Mouse (Mus musculus) neural tube, embryonic 11.5 days (tissue): Measurements from ENCODE around the gene Sema4g. TPM values are rescaled to one million over a fixed set of nuclear protein-coding genes. Genes with fewer than 3 reads are reported as not detected.
A peak's percentile ranks its signal among the peaks of the same experiment; 100 is the strongest.

ENCODE experiments used
- ATAC-seq: fragments of 200-750 bp; cut with Nextera tagmentation; 2 replicates; pipeline ENCODE4 v1.8.0; 2017; ENCODE audit warnings: moderate number of reproducible peaks, mild to moderate bottlenecking, moderate TSS enrichment, moderate library complexity; ENCODE audit not compliant: insufficient read depth, low FRiP score, low TSS enrichment
- DNase-seq: peaks from one replicate; pipeline ENCODE4 v3.0.0-alpha.2; 2015; ENCODE audit warnings: low spot score
- H3K27ac ChIP-seq: fragments of 300-500 bp; sonication (generic); 2 replicates; pipeline ENCODE4 v1.5.1; 2014; ENCODE audit warnings: low read depth, mild to moderate bottlenecking, low read length
- H3K27me3 ChIP-seq: fragments of 300-500 bp; sonication (generic); 2 replicates; pipeline ENCODE4 v1.6.1; 2014; ENCODE audit warnings: mild to moderate bottlenecking, low read length, mixed read lengths; ENCODE audit not compliant: control insufficient read depth, insufficient read depth
- H3K36me3 ChIP-seq: fragments of 300-500 bp; sonication (generic); 2 replicates; pipeline ENCODE4 v1.6.1; 2014; ENCODE audit warnings: mild to moderate bottlenecking, low read length, moderate library complexity, mixed read lengths; ENCODE audit not compliant: control insufficient read depth, insufficient read depth
- H3K4me1 ChIP-seq: fragments of 300-500 bp; sonication (generic); 2 replicates; pipeline ENCODE4 v1.6.1; 2014; ENCODE audit warnings: low read length, mixed read lengths; ENCODE audit not compliant: control insufficient read depth, insufficient read depth
- H3K4me2 ChIP-seq: fragments of 300-500 bp; sonication (generic); 2 replicates; pipeline ENCODE4 v1.6.1; 2014; ENCODE audit warnings: low read depth, mild to moderate bottlenecking, moderate library complexity
- H3K4me3 ChIP-seq: fragments of 300-500 bp; sonication (generic); 2 replicates; pipeline ENCODE4 v1.5.1; 2014; ENCODE audit warnings: low read depth, low read length
- H3K9ac ChIP-seq: fragments of 300-500 bp; sonication (generic); 2 replicates; pipeline ENCODE4 v1.6.1; 2014; ENCODE audit warnings: mild to moderate bottlenecking, low read length
- H3K9me3 ChIP-seq: fragments of 300-500 bp; sonication (generic); 2 replicates; pipeline ENCODE4 v1.6.1; 2016; ENCODE audit warnings: low read length; ENCODE audit not compliant: control insufficient read depth
- WGBS: fragments of 180-500 bp; shearing (Covaris S2); extraction: QIAGEN DNeasy Blood & Tissue Kit; methylation state at CpG from one replicate; pipeline ENCODE4 v1.1.7; 2014; 5-methylcytosine and 5-hydroxymethylcytosine counted together
- polyA plus RNA-seq: library from polyadenylated mRNA; unstranded; fragments of >200 nt; fragmentation: Nextera tagmentation; extraction: Ambion mirVana; gene quantifications from 2 replicates; pipeline ENCODE4 v1.2.1, GENCODE M21; 2014

Gene Sema4g
- polyA plus RNA-seq, 1 experiment from 2014 or later: 6.6 TPM

- peak within 1 kb of the TSS; percentile 73 for H3K4me2 ChIP-seq
- DNase-seq: peak; percentile 81
- peak; percentile 81 for ATAC-seq
- peak within 1 kb of the TSS; percentile 42; the same call in 1 of the 2 replicates for H3K27ac ChIP-seq
- no peaks in the 10 kb centered on the region for H3K36me3 ChIP-seq
- WGBS: under 1% methylated on average over 25 of the region's 26 CpGs
- H3K9ac ChIP-seq: peak within 1 kb of the TSS; percentile 56
- no peaks in the 10 kb centered on the region for H3K9me3 ChIP-seq
- H3K4me1 ChIP-seq: peaks cover 5% of the 10 kb centered on the region
- H3K27me3 ChIP-seq: peaks cover 20% of the 10 kb centered on the region
- peak within 1 kb of the TSS; percentile 41 for H3K4me3 ChIP-seq
These were observed 58.6 kb downstream of the Sema4g start, which contains the start of gene Sfxn3 for GRCm38 (mm10) chr19:45047417-45047934. Gene Sfxn3 (plus strand): TSS chr19:45047503.

GRCm38 (mm10) chr19:45047935-45048643 lies 59.2 kb downstream of the Sema4g start:
- no peak for DNase-seq
- 60% methylated on average over 11 of the region's 11 CpGs for WGBS

GRCm38 (mm10) chr19:45048644-45049365 lies 59.9 kb downstream of the Sema4g start:
- WGBS: 83% methylated on average over 12 of the region's 12 CpGs
- H3K4me3 ChIP-seq: no peak overlapping the region; the same call in 1 of the 2 replicates
- no peak overlapping the region for H3K9ac ChIP-seq
- peaks cover 5% of the 10 kb centered on the region for H3K4me1 ChIP-seq
- ATAC-seq (no peak), DNase-seq (no peak)
- H3K4me2 ChIP-seq: peak overlapping the region; percentile 73; the same call in 1 of the 2 replicates
- no peak overlapping the region for H3K27ac ChIP-seq
- H3K36me3 ChIP-seq: no peaks in the 10 kb centered on the region
- peaks cover 20% of the 10 kb centered on the region for H3K27me3 ChIP-seq
- no peaks in the 10 kb centered on the region for H3K9me3 ChIP-seq

More at GRCm38 (mm10) chr19:45047935-45048643, 59.2 kb downstream of the Sema4g start:
- ATAC-seq: peak; percentile 36
- Histone ChIP-seq H3K4me3 (peak overlapping the region; percentile 41), H3K36me3 (no peaks in the 10 kb centered on the region), H3K27ac (0 out of 2 replicates have a peak overlapping the region, but pooled peaks have one; percentile 42), H3K27me3 (peaks cover 20% of the 10 kb centered on the region), H3K4me1 (peaks cover 5% of the 10 kb centered on the region), H3K4me2 (peak overlapping the region; percentile 73), H3K9ac (peak overlapping the region; percentile 56), H3K9me3 (no peaks in the 10 kb centered on the region)

GRCm38 (mm10) chr19:45049523-45049922 lies 60.6 kb downstream of the Sema4g start:
- Histone ChIP-seq H3K4me1 (peaks cover 5% of the 10 kb centered on the region), H3K4me2 (no peak overlapping the region), H3K27ac (no peak overlapping the region), H3K9ac (no peak overlapping the region), H3K27me3 (peaks cover 17% of the 10 kb centered on the region), H3K4me3 (no peak overlapping the region), H3K36me3 (no peaks in the 10 kb centered on the region), H3K9me3 (no peaks in the 10 kb centered on the region)
- DNase-seq: no peak
- no peak for ATAC-seq
- 87% methylated on average over 9 of the region's 9 CpGs for WGBS

Other genes starting within 250 kb of the Sema4g start
- 7.4 and 8.0 TPM in 2 replicates for gene Pax2, start 233.1 kb upstream of the Sema4g start, polyA plus RNA-seq
- gene Slf2, start 58.0 kb upstream of the Sema4g start, polyA plus RNA-seq: 46.4 and 53.6 TPM in 2 replicates
- 16.0 and 16.5 TPM in 2 replicates for gene Twnk, start 16.6 kb downstream of the Sema4g start, polyA plus RNA-seq
- 65.3 and 80.6 TPM in 2 replicates for gene Mrpl43, start 17.3 kb downstream of the Sema4g start, polyA plus RNA-seq
- gene Lzts2, start 25.3 kb downstream of the Sema4g start, polyA plus RNA-seq: 52.8 and 57.5 TPM in 2 replicates
- gene Pdzd7, start 56.6 kb downstream of the Sema4g start, polyA plus RNA-seq: 0.57 and 0.81 TPM in 2 replicates
- gene Sfxn3, start 58.4 kb downstream of the Sema4g start, polyA plus RNA-seq: 23.3 and 24.0 TPM in 2 replicates
- gene Kazald1, start 86.1 kb downstream of the Sema4g start, polyA plus RNA-seq: 0.50 and 0.87 TPM in 2 replicates
- gene Tlx1, start 161.6 kb downstream of the Sema4g start, polyA plus RNA-seq: 0.29 and 0.72 TPM in 2 replicates
- gene Lbx1, start 246.7 kb downstream of the Sema4g start, polyA plus RNA-seq: 7.7 TPM in 2 replicates